8 mouse cellular contexts compared by ENCODE assay signal in the genomic region with DNA sequence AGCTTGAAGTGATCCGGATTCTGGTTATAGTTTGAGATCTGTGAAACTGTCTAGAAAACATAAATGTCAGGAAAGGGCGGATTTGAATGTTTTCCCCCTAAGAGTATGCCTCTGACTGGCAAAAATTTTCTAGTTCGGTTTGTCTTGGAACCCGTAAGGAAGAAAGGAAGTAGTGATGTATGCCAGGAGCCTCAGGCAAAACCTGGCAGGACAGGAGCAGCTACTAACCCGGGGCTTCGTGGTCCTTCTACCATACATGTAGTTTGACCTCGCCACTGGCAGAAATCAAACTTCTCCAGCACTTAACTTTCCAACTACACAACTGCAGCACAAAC. TPM values are rescaled to one million over a fixed set of nuclear protein-coding genes. Genes with fewer than 3 reads are reported as not detected.
DNase-seq lines count a peak whose midpoint lies in the region; ATAC-seq and TF ChIP-seq lines count a peak whose summit lies in the region.

No protein-coding gene starts in this region.

- no peak for TF ChIP-seq CTCF in E14TG2a.4 (conservative IDR thresholded peaks at IDR 0.05; ENCODE audit: low read length)

- H3K9ac ChIP-seq in heart, embryonic 11.5 days (ENCODE audit: low read depth, low read length): peak overlapping the region; percentile 79
- peak overlapping the region; percentile 69 for H3K9ac ChIP-seq in forebrain, embryonic 13.5 days
- peak overlapping the region; percentile 64 for H3K9ac ChIP-seq in liver, embryonic 15.5 days

- no peak for ATAC-seq in heart, embryonic 11.5 days (replicated peaks; ENCODE audit: insufficient number of reproducible peaks, low FRiP score, low TSS enrichment)
- no peak for ATAC-seq in forebrain, embryonic 13.5 days
- peak; percentile 0; the same call in 1 of the 2 replicates for ATAC-seq in liver, embryonic 15.5 days (ENCODE audit: insufficient read depth)

- H3K4me3 ChIP-seq in heart, embryonic 11.5 days (ENCODE audit: low read depth, low read length): peak overlapping the region; percentile 62
- H3K4me3 ChIP-seq in E14TG2a.4 (replicated peaks; ENCODE audit: low read length): peak overlapping the region; percentile 87
- peak overlapping the region; percentile 61 for H3K4me3 ChIP-seq in forebrain, embryonic 13.5 days
- peak overlapping the region; percentile 72 for H3K4me3 ChIP-seq in liver, embryonic 15.5 days (replicated peaks)

- no peak for DNase-seq in heart, postnatal 14 days
- DNase-seq in cerebellum, adult 18-20 months: no peak
- no peak for DNase-seq in layer of hippocampus, adult 18-20 months (ENCODE audit: low spot score in 2 of 2)
- DNase-seq in cerebellum, postnatal 36 days: no peak

- H3K36me3 ChIP-seq in heart, embryonic 11.5 days (ENCODE audit: control insufficient read depth, insufficient read depth, low read length): no peaks in the 10 kb centered on the region
- H3K36me3 ChIP-seq in E14TG2a.4 (ENCODE audit: insufficient read depth, low read length): no peaks in the 10 kb centered on the region
- H3K36me3 ChIP-seq in forebrain, embryonic 13.5 days (ENCODE audit: poor library complexity, severe bottlenecking): no peaks in the 10 kb centered on the region
- no peaks in the 10 kb centered on the region for H3K36me3 ChIP-seq in liver, embryonic 15.5 days (replicated peaks)

- H3K27me3 ChIP-seq in heart, embryonic 11.5 days (ENCODE audit: control insufficient read depth, insufficient read depth, low read length): no peaks in the 10 kb centered on the region
- H3K27me3 ChIP-seq in E14TG2a.4 (ENCODE audit: insufficient read depth, low read length): no peaks in the 10 kb centered on the region
- H3K27me3 ChIP-seq in forebrain, embryonic 13.5 days: no peaks in the 10 kb centered on the region
- H3K27me3 ChIP-seq in liver, embryonic 15.5 days: no peaks in the 10 kb centered on the region

- 8% methylated on average over 7 of the region's 7 CpGs for WGBS in heart, embryonic 11.5 days (ENCODE audit: insufficient replicate concordance)
- 6% methylated on average over 7 of the region's 7 CpGs for WGBS in forebrain, embryonic 13.5 days
- WGBS in liver, embryonic 15.5 days (ENCODE audit: insufficient replicate concordance): 4% methylated on average over 7 of the region's 7 CpGs

- H3K27ac ChIP-seq in heart, embryonic 11.5 days (ENCODE audit: low read depth, low read length): peak overlapping the region; percentile 95
- peak overlapping the region; percentile 54; the same call in 1 of the 2 replicates for H3K27ac ChIP-seq in forebrain, embryonic 13.5 days
- peak overlapping the region; percentile 91 for H3K27ac ChIP-seq in liver, embryonic 15.5 days (replicated peaks)

- no peaks in the 10 kb centered on the region for H3K9me3 ChIP-seq in heart, embryonic 11.5 days (replicated peaks; ENCODE audit: control insufficient read depth, low read length)
- H3K9me3 ChIP-seq in E14TG2a.4 (ENCODE audit: low read length): peaks cover 9% of the 10 kb centered on the region
- H3K9me3 ChIP-seq in forebrain, embryonic 13.5 days (replicated peaks): no peaks in the 10 kb centered on the region
- H3K9me3 ChIP-seq in liver, embryonic 15.5 days (replicated peaks): no peaks in the 10 kb centered on the region

- intact Hi-C loops in heart, postnatal 14 days (cut with DNase I): no loop called here

- peak overlapping the region; percentile 71 for H3K4me2 ChIP-seq in heart, embryonic 11.5 days
- H3K4me2 ChIP-seq in forebrain, embryonic 13.5 days: peak overlapping the region; percentile 63
- H3K4me2 ChIP-seq in liver, embryonic 15.5 days: peak overlapping the region; percentile 80

- H3K4me1 ChIP-seq in heart, embryonic 11.5 days (ENCODE audit: control insufficient read depth, insufficient read depth, low read length): no peaks in the 10 kb centered on the region
- H3K4me1 ChIP-seq in E14TG2a.4 (replicated peaks; ENCODE audit: low read depth, low read length): peaks cover 21% of the 10 kb centered on the region
- peaks cover 6% of the 10 kb centered on the region; the same call in 1 of the 2 replicates for H3K4me1 ChIP-seq in forebrain, embryonic 13.5 days
- peaks cover 27% of the 10 kb centered on the region for H3K4me1 ChIP-seq in liver, embryonic 15.5 days (replicated peaks)

RNA-seq across cellular contexts. Expression of a gene that starts 0.4 kb away (rescaled TPM):
- 38.2 and 42.2 TPM in 2 replicates for polyA plus RNA-seq in heart, embryonic 11.5 days (2014; fragmentation: Nextera tagmentation; extraction: Ambion mirVana)
- total RNA-seq in heart, postnatal 14 days (2021): 10 to 100 TPM; 14.4 to 15.1 TPM
- polyA plus RNA-seq in forebrain, embryonic 13.5 days (2015; fragmentation: Nextera tagmentation; extraction: Ambion mirVana): 33.1 and 34.8 TPM in 2 replicates
- 12.7 and 13.5 TPM in 2 replicates for polyA plus RNA-seq in liver, embryonic 15.5 days (2015; fragmentation: Nextera tagmentation; extraction: Ambion mirVana)
- 10 to 100 TPM; 16.0 to 17.5 TPM for total RNA-seq in layer of hippocampus, adult 18-20 months (2021)

RNA-seq across cellular contexts. Expression of a gene that starts 8.3 kb away (rescaled TPM):
- 1.8 and 2.5 TPM in 2 replicates for polyA plus RNA-seq in heart, embryonic 11.5 days (2014; fragmentation: Nextera tagmentation; extraction: Ambion mirVana)
- total RNA-seq in heart, postnatal 14 days (2021): 1 to 10 TPM in 1 of 2 experiments, under 1 TPM in 1; 1.00 to 1.4 TPM
- polyA plus RNA-seq in forebrain, embryonic 13.5 days (2015; fragmentation: Nextera tagmentation; extraction: Ambion mirVana): 2.1 and 2.4 TPM in 2 replicates
- polyA plus RNA-seq in liver, embryonic 15.5 days (2015; fragmentation: Nextera tagmentation; extraction: Ambion mirVana): 14.9 and 15.4 TPM in 2 replicates
- total RNA-seq in layer of hippocampus, adult 18-20 months (2021): 10 to 100 TPM; 31.4 to 32.5 TPM
